Mouse (Mus musculus) lung, embryonic 14.5 days (tissue): ENCODE measurements around the gene Lin28a. TPM values are rescaled to one million over a fixed set of nuclear protein-coding genes. Genes with fewer than 3 reads are reported as not detected.

Source experiments
- ATAC-seq: fragments of 200-750 bp; cut with Nextera tagmentation; 2 replicates; pipeline ENCODE4 v1.8.0; 2017; ENCODE audit warnings: mild to moderate bottlenecking, moderate TSS enrichment, moderate library complexity; ENCODE audit not compliant: insufficient read depth
- DNase-seq: peaks from one replicate; pipeline ENCODE4 v3.0.0-alpha.2; 2015
- H3K27ac ChIP-seq: fragments of 300-500 bp; sonication (generic); 2 replicates; pipeline ENCODE4 v1.5.1; 2014; ENCODE audit warnings: low read depth, mild to moderate bottlenecking, moderate library complexity
- H3K27me3 ChIP-seq: fragments of 300-500 bp; sonication (generic); 2 replicates; pipeline ENCODE4 v1.6.1; 2014; ENCODE audit warnings: low read length, control low read depth; ENCODE audit not compliant: insufficient read depth
- H3K36me3 ChIP-seq: fragments of 300-500 bp; sonication (generic); 2 replicates; pipeline ENCODE4 v1.6.1; 2014; ENCODE audit warnings: control low read depth; ENCODE audit not compliant: insufficient read depth
- H3K4me1 ChIP-seq: fragments of 300-500 bp; sonication (generic); 2 replicates; pipeline ENCODE4 v1.6.1; 2014; ENCODE audit warnings: antibody characterized with exemption, control low read depth; ENCODE audit not compliant: insufficient read depth
- H3K4me2 ChIP-seq: fragments of 300-500 bp; sonication (generic); 2 replicates; pipeline ENCODE4 v1.6.1; 2014; ENCODE audit warnings: mild to moderate bottlenecking
- H3K4me3 ChIP-seq: fragments of 300-500 bp; sonication (generic); 2 replicates; pipeline ENCODE4 v1.5.1; 2014; ENCODE audit warnings: low read depth, low read length
- H3K9ac ChIP-seq: fragments of 300-500 bp; sonication (generic); 2 replicates; pipeline ENCODE4 v1.6.1; 2014
- H3K9me3 ChIP-seq: fragments of 300-500 bp; sonication (generic); 2 replicates; pipeline ENCODE4 v1.6.1; 2016; ENCODE audit warnings: low read depth, low read length, control low read depth
- CTCF ChIP-seq: IDR thresholded peaks from 2 replicates; pipeline ENCODE4 v1.5.1; 2016; ENCODE audit warnings: antibody characterized with exemption, low read depth
- WGBS: fragments of 180-500 bp; shearing (Covaris S2); extraction: QIAGEN DNeasy Blood & Tissue Kit; methylation state at CpG from one replicate; pipeline ENCODE4 v1.1.7; 2014; 5-methylcytosine and 5-hydroxymethylcytosine counted together
- polyA plus RNA-seq: library from polyadenylated mRNA; unstranded; fragments of >200 nt; fragmentation: Nextera tagmentation; extraction: Ambion mirVana; gene quantifications from 2 replicates; pipeline ENCODE4 v1.2.1, GENCODE M21; 2014

Gene Lin28a
- polyA plus RNA-seq, 1 experiment from 2014 or later = not detected

GRCm38 (mm10) chr4:133971741-133972140 lies 46.9 kb downstream of the Lin28a start:
- no peak for TF ChIP-seq CTCF
- peaks cover 27% of the 10 kb centered on the region for H3K36me3 ChIP-seq
- DNase-seq = no peak
- H3K4me1 ChIP-seq = peaks cover 6% of the 10 kb centered on the region; the same call in 1 of the 2 replicates
- no peak overlapping the region for H3K9ac ChIP-seq
- no peaks in the 10 kb centered on the region for H3K9me3 ChIP-seq
- ATAC-seq = no peak
- 73% methylated on average over 8 of the region's 8 CpGs for WGBS
- H3K4me3 ChIP-seq = no peak overlapping the region
- no peak overlapping the region for H3K4me2 ChIP-seq
- no peak overlapping the region for H3K27ac ChIP-seq
- H3K27me3 ChIP-seq = no peaks in the 10 kb centered on the region

- DNase-seq (no peak), ATAC-seq (no peak)
- Histone ChIP-seq H3K27me3 (no peaks in the 10 kb centered on the region), H3K9me3 (no peaks in the 10 kb centered on the region), H3K4me2 (no peak overlapping the region), H3K4me3 (no peak overlapping the region), H3K4me1 (peaks cover 6% of the 10 kb centered on the region; the same call in 1 of the 2 replicates), H3K36me3 (peaks cover 28% of the 10 kb centered on the region), H3K27ac (no peak overlapping the region), H3K9ac (no peak overlapping the region)
- WGBS = 83% methylated on average over 13 of the region's 13 CpGs
- TF ChIP-seq CTCF = no peak
These were observed 47.8 kb downstream of the Lin28a start for GRCm38 (mm10) chr4:133970876-133971275.

- Histone ChIP-seq H3K9me3 (no peaks in the 10 kb centered on the region), H3K4me2 (no peak overlapping the region), H3K9ac (no peak overlapping the region), H3K27me3 (no peaks in the 10 kb centered on the region), H3K4me3 (no peak overlapping the region), H3K36me3 (peaks cover 34% of the 10 kb centered on the region), H3K27ac (no peak overlapping the region), H3K4me1 (peaks cover 6% of the 10 kb centered on the region; the same call in 1 of the 2 replicates)
- ATAC-seq (no peak), DNase-seq (no peak)
- 49% methylated on average over 4 of the region's 4 CpGs for WGBS
- no peak for TF ChIP-seq CTCF
These were observed 48.4 kb downstream of the Lin28a start for GRCm38 (mm10) chr4:133970196-133970595.

- H3K27ac ChIP-seq = peak overlapping the region; percentile 99; the same call in 1 of the 2 replicates
- H3K4me2 ChIP-seq = peak overlapping the region; percentile 98
- ATAC-seq = no peak
- no peak overlapping the region for H3K4me3 ChIP-seq
- no peaks in the 10 kb centered on the region for H3K9me3 ChIP-seq
- H3K36me3 ChIP-seq = peaks cover 38% of the 10 kb centered on the region
- peaks cover 6% of the 10 kb centered on the region; the same call in 1 of the 2 replicates for H3K4me1 ChIP-seq
- H3K9ac ChIP-seq = peak overlapping the region; percentile 97; the same call in 1 of the 2 replicates
- H3K27me3 ChIP-seq = no peaks in the 10 kb centered on the region
- 51% methylated on average over 8 of the region's 8 CpGs for WGBS
- no peak for DNase-seq
- no peak for TF ChIP-seq CTCF
These were observed 49.4 kb downstream of the Lin28a start for GRCm38 (mm10) chr4:133969114-133969770.

- no peaks in the 10 kb centered on the region for H3K27me3 ChIP-seq
- peak; percentile 74 for ATAC-seq
- H3K36me3 ChIP-seq = peaks cover 47% of the 10 kb centered on the region
- peak within 1 kb of the TSS; percentile 97 for H3K9ac ChIP-seq
- peak; percentile 78 for DNase-seq
- WGBS = under 1% methylated on average over 42 of the region's 42 CpGs
- TF ChIP-seq CTCF = no peak
- peak within 1 kb of the TSS; percentile 99 for H3K27ac ChIP-seq
- H3K9me3 ChIP-seq = no peaks in the 10 kb centered on the region
- H3K4me2 ChIP-seq = peak within 1 kb of the TSS; percentile 98
- peaks cover 6% of the 10 kb centered on the region; the same call in 1 of the 2 replicates for H3K4me1 ChIP-seq
- peak within 1 kb of the TSS; percentile 69 for H3K4me3 ChIP-seq
These were observed 50.3 kb downstream of the Lin28a start, which contains the start of gene Hmgn2 for GRCm38 (mm10) chr4:133968150-133968921. Gene Hmgn2 (minus strand): TSS chr4:133968650.

GRCm38 (mm10) chr4:133967866-133968149 lies 50.8 kb downstream of the Lin28a start:
- peak; percentile 88 for ATAC-seq
- peaks cover 50% of the 10 kb centered on the region for H3K36me3 ChIP-seq
- H3K4me2 ChIP-seq = peak overlapping the region; percentile 98
- peak overlapping the region; percentile 69 for H3K4me3 ChIP-seq
- no peaks in the 10 kb centered on the region for H3K27me3 ChIP-seq
- TF ChIP-seq CTCF = no peak
- H3K9me3 ChIP-seq = no peaks in the 10 kb centered on the region
- peak overlapping the region; percentile 99 for H3K27ac ChIP-seq
- H3K9ac ChIP-seq = peak overlapping the region; percentile 97
- under 1% methylated on average over 29 of the region's 29 CpGs for WGBS
- H3K4me1 ChIP-seq = peaks cover 6% of the 10 kb centered on the region; the same call in 1 of the 2 replicates
- peak; percentile 99 for DNase-seq
